Mouse (Mus musculus): ENCODE measurements at regions not wholly inside any gene's neighbourhood (a gene's known extent, or its start where the extent isn't known, plus 50 kb on each side); places are given as distances from the start of the nearest gene placed in this dataset.

GRCm38 (mm10) chr13:99835518-99835917, 65.4 kb downstream of the Cartpt start:
- no peak for TF ChIP-seq CTCF (IDR thresholded peaks at IDR 0.05; ENCODE audit: control insufficient read depth, insufficient read depth, insufficient replicate concordance, low read depth, low read length)
- TF ChIP-seq POLR2A (IDR thresholded peaks at IDR 0.05; ENCODE audit: control insufficient read depth, low read depth, low read length): no peak

Data from testis, adult 2 months (tissue).